Comparison of ENCODE assay signal across 22 mouse cellular contexts in genomic region chr14:11590387-11590786, GRCm38 (mm10). TPM values are rescaled to one million over a fixed set of nuclear protein-coding genes. Genes with fewer than 3 reads are reported as not detected.
A peak's percentile ranks its signal among the peaks of the same experiment; 100 is the strongest.
DNase-seq lines count a peak whose midpoint lies in the region; ATAC-seq and TF ChIP-seq lines count a peak whose summit lies in the region.
"Had no signal": no experiment of that assay in that cellular context is flagged by ENCODE, and none has a peak within 500 bp of the region (broad histone marks: within the 10 kb centered on the region; RNA-seq: fewer than 3 reads in every experiment).

No protein-coding gene starts in this region.

- 92% methylated on average over 8 of the region's 8 CpGs for WGBS in midbrain, embryonic 11.5 days
- 83% methylated on average over 8 of the region's 8 CpGs for WGBS in midbrain, embryonic 10.5 days

- no peak overlapping the region for H3K27ac ChIP-seq in gastrocnemius, adult 2 months
- H3K27ac ChIP-seq in midbrain, embryonic 11.5 days (ENCODE audit: low read depth, low read length): no peak overlapping the region
- H3K27ac ChIP-seq in midbrain, embryonic 10.5 days (replicated peaks): no peak overlapping the region
- H3K27ac ChIP-seq: forebrain, embryonic 10.5 days; heart, embryonic 13.5 days; hindbrain, embryonic 13.5 days; kidney, embryonic 15.5 days; limb, embryonic 15.5 days; liver, embryonic 15.5 days; neural tube, embryonic 13.5 days had no signal

- no peaks in the 10 kb centered on the region for H3K9me3 ChIP-seq in midbrain, embryonic 11.5 days (ENCODE audit: control insufficient read depth, low read length)
- no peaks in the 10 kb centered on the region for H3K9me3 ChIP-seq in midbrain, embryonic 10.5 days (replicated peaks)
- H3K9me3 ChIP-seq: forebrain, embryonic 10.5 days; heart, embryonic 13.5 days; hindbrain, embryonic 13.5 days; kidney, embryonic 15.5 days; limb, embryonic 15.5 days; liver, embryonic 15.5 days; neural tube, embryonic 13.5 days had no signal

- 0 out of 2 replicates have a peak, but pooled peaks cover 2% of the 10 kb centered on the region for H3K4me1 ChIP-seq in midbrain, embryonic 11.5 days (ENCODE audit: control insufficient read depth, insufficient read depth, low read length)
- peaks cover 8% of the 10 kb centered on the region for H3K4me1 ChIP-seq in midbrain, embryonic 10.5 days
- H3K4me1 ChIP-seq: liver, embryonic 15.5 days had no signal

- TF ChIP-seq CTCF in gastrocnemius, adult 2 months (IDR thresholded peaks at IDR 0.05): no peak

- intact Hi-C loops in gastrocnemius, adult 2 months (cut with DNase I): no loop called here

- ATAC-seq in midbrain, embryonic 11.5 days (ENCODE audit: low FRiP score): no peak
- ATAC-seq: inflammation-experienced regulatory T-cells, adult 6 months; lung, postnatal 0 days had no signal

- no peaks in the 10 kb centered on the region for H3K27me3 ChIP-seq in midbrain, embryonic 11.5 days (ENCODE audit: control insufficient read depth, insufficient read depth, low read length)
- no peaks in the 10 kb centered on the region for H3K27me3 ChIP-seq in midbrain, embryonic 10.5 days (ENCODE audit: low read depth, poor library complexity, severe bottlenecking)
- H3K27me3 ChIP-seq: heart, embryonic 13.5 days; hindbrain, embryonic 13.5 days; kidney, embryonic 15.5 days; limb, embryonic 15.5 days; liver, embryonic 15.5 days; neural tube, embryonic 13.5 days had no signal

- H3K36me3 ChIP-seq in midbrain, embryonic 11.5 days (ENCODE audit: control insufficient read depth, insufficient read depth, low read length): no peaks in the 10 kb centered on the region
- no peaks in the 10 kb centered on the region for H3K36me3 ChIP-seq in midbrain, embryonic 10.5 days
- H3K36me3 ChIP-seq: forebrain, embryonic 10.5 days; heart, embryonic 13.5 days; hindbrain, embryonic 13.5 days; kidney, embryonic 15.5 days; limb, embryonic 15.5 days; liver, embryonic 15.5 days; neural tube, embryonic 13.5 days had no signal

- H3K4me3 ChIP-seq in gastrocnemius, adult 2 months: no peak overlapping the region
- no peak overlapping the region for H3K4me3 ChIP-seq in midbrain, embryonic 11.5 days (ENCODE audit: low read depth, low read length)
- no peak overlapping the region for H3K4me3 ChIP-seq in midbrain, embryonic 10.5 days
- H3K4me3 ChIP-seq: forebrain, embryonic 10.5 days; heart, embryonic 13.5 days; hindbrain, embryonic 13.5 days; kidney, embryonic 15.5 days; limb, embryonic 15.5 days; liver, embryonic 15.5 days; neural tube, embryonic 13.5 days had no signal

- H3K9ac ChIP-seq in midbrain, embryonic 11.5 days (ENCODE audit: low read length): no peak overlapping the region
- H3K9ac ChIP-seq: heart, embryonic 13.5 days; hindbrain, embryonic 13.5 days; kidney, embryonic 15.5 days; limb, embryonic 15.5 days; liver, embryonic 15.5 days; neural tube, embryonic 13.5 days had no signal

- H3K4me2 ChIP-seq in midbrain, embryonic 11.5 days: no peak overlapping the region
- H3K4me2 ChIP-seq: heart, embryonic 13.5 days; hindbrain, embryonic 13.5 days; kidney, embryonic 15.5 days; limb, embryonic 15.5 days; liver, embryonic 15.5 days; neural tube, embryonic 13.5 days had no signal

- peak; percentile 47 for DNase-seq in gastrocnemius, adult 2 months
- DNase-seq in gastrocnemius, postnatal 10 days: no peak
- DNase-seq in midbrain, embryonic 11.5 days (ENCODE audit: low spot score, missing footprints): peak; percentile 71
- DNase-seq in midbrain, embryonic 10.5 days (ENCODE audit: low spot score): no peak
- DNase-seq in cerebellum, postnatal 14 days: peak; percentile 41 to 49
- DNase-seq in skeletal muscle tissue, adult 2 months (ENCODE audit: low read depth, low spot score): peak; percentile 15
- no peak for DNase-seq in layer of hippocampus, adult 8-10 months (ENCODE audit: low spot score in 2 of 2)
- no peak for DNase-seq in left cerebral cortex, adult 8-10 months (ENCODE audit: low spot score in 2 of 2)
- DNase-seq: adrenal gland, adult 2 months; gastrocnemius, postnatal 14 days; midbrain, embryonic 14.5 days had no signal

RNA-seq across cellular contexts. Expression of gene Ptprg, which starts 37.1 kb away (rescaled TPM):
- total RNA-seq in gastrocnemius, adult 2 months (2021): 10 to 100 TPM; 26.3 to 32.5 TPM
- total RNA-seq in gastrocnemius, postnatal 10 days (2021): 10 to 100 TPM; 41.8 to 46.7 TPM
- 30.1 and 33.7 TPM in 2 replicates for polyA plus RNA-seq in midbrain, embryonic 11.5 days (2014; fragmentation: Nextera tagmentation; extraction: Ambion mirVana)
- polyA plus RNA-seq in midbrain, embryonic 10.5 days (2016; fragmentation: Nextera tagmentation; extraction: Ambion mirVana): 34.8 and 38.2 TPM in 2 replicates
- total RNA-seq in layer of hippocampus, adult 8-10 months (2022): 100 to 1,000 TPM in 1 of 4 experiments, 10 to 100 TPM in 3; 88.2 to 105 (median 94.3) TPM
- 10 to 100 TPM; 67.3 to 90.1 (median 75.5) TPM for total RNA-seq in left cerebral cortex, adult 8-10 months (2022)
- total RNA-seq: megakaryocyte progenitor cell, adult 5-6 weeks; MEL had no signal

Comparison
In these comparisons a context has a peak if more than half of its experiments do, and no peak if none do; other contexts are left out.
1. DNase-seq: peak in gastrocnemius, adult 2 months (single experiment), midbrain, embryonic 11.5 days (single experiment), cerebellum, postnatal 14 days (2 of 2) and skeletal muscle tissue, adult 2 months (single experiment); none in gastrocnemius, postnatal 10 days (single experiment), midbrain, embryonic 10.5 days (single experiment), layer of hippocampus, adult 8-10 months (0 of 2) and left cerebral cortex, adult 8-10 months (0 of 2).